ENCODE assay signal across 9 mouse cellular contexts in the genomic region with DNA sequence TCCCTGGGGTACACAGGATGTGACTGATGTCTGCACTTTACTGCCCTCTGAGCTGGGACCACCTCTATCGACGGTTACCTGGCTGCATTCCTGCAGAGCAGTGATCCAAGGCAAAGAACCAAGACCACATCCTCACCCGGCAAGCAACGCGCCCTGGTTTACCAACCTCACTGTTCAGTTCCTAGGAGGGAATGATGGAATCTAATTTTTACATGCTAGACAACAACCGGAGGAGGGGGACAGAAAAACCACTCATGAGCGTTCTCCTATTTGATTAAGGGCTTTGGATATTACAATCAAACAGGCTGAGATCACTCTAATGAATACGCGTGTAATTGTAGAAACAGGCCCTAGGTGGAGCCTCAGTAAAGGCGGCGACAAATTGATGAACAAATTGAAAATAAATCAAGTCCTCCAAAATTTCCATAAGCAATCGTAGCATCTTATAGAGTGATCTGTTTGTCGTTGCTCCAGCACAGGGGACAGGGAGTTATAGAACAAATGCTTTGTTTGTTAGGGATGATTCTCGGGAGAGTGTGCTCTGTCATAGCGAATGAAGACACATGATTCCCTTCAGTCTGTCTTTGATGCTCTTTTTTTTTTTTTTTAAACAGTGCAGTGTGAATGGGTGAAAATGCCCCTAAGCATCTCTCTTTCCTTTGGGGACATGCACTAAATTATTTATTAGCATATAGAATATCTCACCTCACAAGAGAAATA. TPM values are rescaled to one million over a fixed set of nuclear protein-coding genes. Genes with fewer than 3 reads are reported as not detected.
A peak's percentile ranks its signal among the peaks of the same experiment; 100 is the strongest.
DNase-seq lines count a peak whose midpoint lies in the region; ATAC-seq and TF ChIP-seq lines count a peak whose summit lies in the region.
"Had no signal": no experiment of that assay in that cellular context is flagged by ENCODE, and none has a peak within 500 bp of the region (broad histone marks: within the 10 kb centered on the region; RNA-seq: fewer than 3 reads in every experiment).

No protein-coding gene starts in this region.

- DNase-seq in heart, adult 8-10 months (ENCODE audit: low spot score): peak; percentile 9
- no peak for DNase-seq in heart, adult 11 months
- DNase-seq in embryo, embryonic 9.5 days (ENCODE audit: extremely low spot score): peak; percentile 14
- peak; percentile 26 for DNase-seq in kidney, postnatal 10 days
- DNase-seq in B cell, adult 2 months: no peak
- DNase-seq in spleen, postnatal 10 days (ENCODE audit: low spot score in 2 of 2): no peak

- H3K27me3 ChIP-seq in E14TG2a.4 (ENCODE audit: insufficient read depth, low read length): no peaks in the 10 kb centered on the region
- no peaks in the 10 kb centered on the region for H3K27me3 ChIP-seq in midbrain, embryonic 16.5 days (ENCODE audit: control insufficient read depth, insufficient read depth, low read depth, low read length)
- H3K27me3 ChIP-seq: limb, embryonic 15.5 days had no signal

- peak overlapping the region; percentile 46 for H3K4me2 ChIP-seq in midbrain, embryonic 16.5 days (ENCODE audit: low read length)
- H3K4me2 ChIP-seq: limb, embryonic 15.5 days had no signal

- no peaks in the 10 kb centered on the region for H3K9me3 ChIP-seq in E14TG2a.4 (ENCODE audit: low read length)
- H3K9me3 ChIP-seq in midbrain, embryonic 16.5 days (replicated peaks; ENCODE audit: control insufficient read depth, low read length, poor library complexity, severe bottlenecking): no peaks in the 10 kb centered on the region
- H3K9me3 ChIP-seq: limb, embryonic 15.5 days had no signal

- peaks cover 12% of the 10 kb centered on the region for H3K4me1 ChIP-seq in E14TG2a.4 (replicated peaks; ENCODE audit: low read depth, low read length)
- H3K4me1 ChIP-seq in midbrain, embryonic 16.5 days (ENCODE audit: control insufficient read depth, insufficient read depth, low read length): peaks cover 11% of the 10 kb centered on the region
- H3K4me1 ChIP-seq: limb, embryonic 15.5 days had no signal

- peak overlapping the region; percentile 71 for H3K27ac ChIP-seq in midbrain, embryonic 16.5 days (ENCODE audit: low read length)
- H3K27ac ChIP-seq: limb, embryonic 15.5 days had no signal

- TF ChIP-seq CTCF in E14TG2a.4 (conservative IDR thresholded peaks at IDR 0.05; ENCODE audit: low read length): peak; percentile 35

- WGBS in midbrain, embryonic 16.5 days: 38% methylated on average over 15 of the region's 15 CpGs

- H3K36me3 ChIP-seq in E14TG2a.4 (ENCODE audit: insufficient read depth, low read length): no peaks in the 10 kb centered on the region
- H3K36me3 ChIP-seq in midbrain, embryonic 16.5 days (ENCODE audit: control insufficient read depth, insufficient read depth, low read length): no peaks in the 10 kb centered on the region
- H3K36me3 ChIP-seq: limb, embryonic 15.5 days had no signal

- ATAC-seq in midbrain, embryonic 16.5 days: peak; percentile 82

- H3K4me3 ChIP-seq in E14TG2a.4 (replicated peaks; ENCODE audit: low read length): no peak overlapping the region
- H3K4me3 ChIP-seq in midbrain, embryonic 16.5 days (ENCODE audit: low read depth, low read length): 0 out of 2 replicates have a peak overlapping the region, but pooled peaks have one; percentile 14
- H3K4me3 ChIP-seq: limb, embryonic 15.5 days had no signal

- H3K9ac ChIP-seq in midbrain, embryonic 16.5 days (ENCODE audit: low read depth, low read length): peak overlapping the region; percentile 41; the same call in 1 of the 2 replicates
- H3K9ac ChIP-seq: limb, embryonic 15.5 days had no signal

RNA-seq across cellular contexts. Expression of gene Lca5, which starts 47.7 kb away (rescaled TPM):
- 1 to 10 TPM; 2.0 to 3.3 (median 2.6) TPM for total RNA-seq in heart, adult 8-10 months (2022)
- 14.2 and 19.8 TPM in 2 replicates for polyA plus RNA-seq in midbrain, embryonic 16.5 days (2015; fragmentation: Nextera tagmentation; extraction: Ambion mirVana)

RNA-seq across cellular contexts. Expression of gene Sh3bgrl2, which starts 59.5 kb away (rescaled TPM):
- 1 to 10 TPM; 3.8 to 8.4 (median 5.4) TPM for total RNA-seq in heart, adult 8-10 months (2022)
- 8.4 and 10.3 TPM in 2 replicates for polyA plus RNA-seq in midbrain, embryonic 16.5 days (2015; fragmentation: Nextera tagmentation; extraction: Ambion mirVana)

Comparison
In these comparisons a context has a peak if more than half of its experiments do, and no peak if none do; other contexts are left out.
1. DNase-seq: peak in heart, adult 8-10 months (single experiment), embryo, embryonic 9.5 days (single experiment) and kidney, postnatal 10 days (single experiment); none in heart, adult 11 months (single experiment), B cell, adult 2 months (0 of 2) and spleen, postnatal 10 days (0 of 2).